Comparison of ENCODE assay signal across 7 mouse cellular contexts in the genomic region with DNA sequence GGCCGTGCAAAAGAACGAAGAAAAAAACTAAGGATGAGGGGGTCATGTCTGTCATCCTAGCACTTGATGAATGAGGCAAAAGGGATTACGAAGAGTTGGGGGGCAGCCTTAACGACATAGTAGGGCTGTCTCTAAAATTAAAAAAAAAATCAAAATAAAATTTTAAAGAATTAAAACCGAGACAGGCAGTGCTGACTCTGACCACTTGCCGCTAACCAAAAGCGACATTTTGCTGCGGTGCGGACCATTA. TPM values are rescaled to one million over a fixed set of nuclear protein-coding genes. Genes with fewer than 3 reads are reported as not detected.
DNase-seq lines count a peak whose midpoint lies in the region; ATAC-seq and TF ChIP-seq lines count a peak whose summit lies in the region.

No protein-coding gene starts in this region.

- peaks cover 14% of the 10 kb centered on the region for H3K4me1 ChIP-seq in neural tube, embryonic 11.5 days (ENCODE audit: control insufficient read depth, insufficient read depth, low read length)
- H3K4me1 ChIP-seq in forebrain, embryonic 14.5 days (ENCODE audit: control insufficient read depth, insufficient read depth, low read length) = peaks cover 14% of the 10 kb centered on the region
- H3K4me1 ChIP-seq in liver, embryonic 11.5 days (replicated peaks; ENCODE audit: control insufficient read depth, insufficient read depth, low read length) = peaks cover 33% of the 10 kb centered on the region
- H3K4me1 ChIP-seq in stomach, postnatal 0 days (replicated peaks; ENCODE audit: control insufficient read depth, insufficient read depth) = peaks cover 5% of the 10 kb centered on the region; the same call in 1 of the 2 replicates

- no peaks in the 10 kb centered on the region; the same call in 1 of the 2 replicates for H3K36me3 ChIP-seq in neural tube, embryonic 11.5 days (ENCODE audit: control insufficient read depth, insufficient read depth, low read length)
- H3K36me3 ChIP-seq in forebrain, embryonic 14.5 days (ENCODE audit: control insufficient read depth, insufficient read depth, low read length) = 0 out of 2 replicates have a peak, but pooled peaks cover 4% of the 10 kb centered on the region
- H3K36me3 ChIP-seq in liver, embryonic 11.5 days (ENCODE audit: control insufficient read depth, insufficient read depth, low read length) = 0 out of 2 replicates have a peak, but pooled peaks cover 2% of the 10 kb centered on the region
- H3K36me3 ChIP-seq in stomach, postnatal 0 days (ENCODE audit: control insufficient read depth, insufficient read depth, low read length) = no peaks in the 10 kb centered on the region; the same call in 1 of the 2 replicates

- ATAC-seq in neural tube, embryonic 11.5 days (ENCODE audit: insufficient read depth, low FRiP score, low TSS enrichment) = no peak; the same call in 1 of the 2 replicates
- ATAC-seq in forebrain, embryonic 14.5 days = no peak
- no peak for ATAC-seq in liver, embryonic 11.5 days (replicated peaks; ENCODE audit: low FRiP score)
- no peak for ATAC-seq in stomach, postnatal 0 days (ENCODE audit: low FRiP score, low TSS enrichment)

- peak overlapping the region; percentile 94 for H3K4me3 ChIP-seq in neural tube, embryonic 11.5 days (ENCODE audit: low read depth, low read length)
- peak overlapping the region; percentile 90 for H3K4me3 ChIP-seq in forebrain, embryonic 14.5 days (ENCODE audit: low read depth, low read length)
- peak overlapping the region; percentile 90 for H3K4me3 ChIP-seq in liver, embryonic 11.5 days (ENCODE audit: low read depth, low read length)
- peak overlapping the region; percentile 84 for H3K4me3 ChIP-seq in stomach, postnatal 0 days (ENCODE audit: low read depth, low read length)

- peak overlapping the region; percentile 70 for H3K4me2 ChIP-seq in neural tube, embryonic 11.5 days (ENCODE audit: low read depth)
- peak overlapping the region; percentile 99 for H3K4me2 ChIP-seq in forebrain, embryonic 14.5 days (ENCODE audit: low read length)
- peak overlapping the region; percentile 92 for H3K4me2 ChIP-seq in liver, embryonic 11.5 days
- H3K4me2 ChIP-seq in stomach, postnatal 0 days (replicated peaks; ENCODE audit: low read depth) = peak overlapping the region; percentile 61

- peak overlapping the region; percentile 35; the same call in 1 of the 2 replicates for H3K9ac ChIP-seq in neural tube, embryonic 11.5 days (ENCODE audit: low read length)
- H3K9ac ChIP-seq in forebrain, embryonic 14.5 days (ENCODE audit: low read length) = peak overlapping the region; percentile 60
- H3K9ac ChIP-seq in liver, embryonic 11.5 days (ENCODE audit: low read depth, low read length) = peak overlapping the region; percentile 69
- H3K9ac ChIP-seq in stomach, postnatal 0 days (ENCODE audit: low read length) = peak overlapping the region; percentile 59

- 4% methylated on average over 9 of the region's 9 CpGs for WGBS in neural tube, embryonic 11.5 days
- WGBS in forebrain, embryonic 14.5 days = 4% methylated on average over 9 of the region's 9 CpGs
- WGBS in liver, embryonic 11.5 days = 3% methylated on average over 9 of the region's 9 CpGs
- under 1% methylated on average over 9 of the region's 9 CpGs for WGBS in stomach, postnatal 0 days

- TF ChIP-seq EP300 in stomach, postnatal 0 days (optimal IDR thresholded peaks at IDR 0.05) = no peak

- TF ChIP-seq CTCF in stomach, postnatal 0 days (IDR thresholded peaks at IDR 0.05; ENCODE audit: low read depth) = no peak

- H3K27ac ChIP-seq in neural tube, embryonic 11.5 days (ENCODE audit: low read depth, low read length) = 0 out of 2 replicates have a peak overlapping the region, but pooled peaks have one; percentile 29
- peak overlapping the region; percentile 96 for H3K27ac ChIP-seq in forebrain, embryonic 14.5 days (ENCODE audit: low read depth, low read length)
- H3K27ac ChIP-seq in liver, embryonic 11.5 days (ENCODE audit: low read depth, low read length) = peak overlapping the region; percentile 91
- peak overlapping the region; percentile 88 for H3K27ac ChIP-seq in stomach, postnatal 0 days (replicated peaks)

- no peak for DNase-seq in neural tube, embryonic 11.5 days (ENCODE audit: low spot score)
- DNase-seq in neural tube, embryonic 10.5 days (ENCODE audit: extremely low spot score, low spot score) = no peak
- no peak for DNase-seq in forebrain, embryonic 14.5 days (ENCODE audit: low spot score)
- DNase-seq in liver, embryonic 11.5 days (ENCODE audit: low spot score) = no peak
- DNase-seq in stomach, postnatal 0 days (ENCODE audit: low spot score) = no peak
- DNase-seq in spleen, postnatal 10 days (ENCODE audit: low spot score in 2 of 2) = no peak
- DNase-seq in kidney, postnatal 36 days = no peak

- no peaks in the 10 kb centered on the region for H3K9me3 ChIP-seq in neural tube, embryonic 11.5 days (ENCODE audit: control insufficient read depth, low read length)
- no peaks in the 10 kb centered on the region for H3K9me3 ChIP-seq in forebrain, embryonic 14.5 days (replicated peaks; ENCODE audit: control insufficient read depth, low read length)
- no peaks in the 10 kb centered on the region for H3K9me3 ChIP-seq in liver, embryonic 11.5 days (ENCODE audit: control insufficient read depth, low read length)
- no peaks in the 10 kb centered on the region for H3K9me3 ChIP-seq in stomach, postnatal 0 days (ENCODE audit: control insufficient read depth, low read length)

- H3K27me3 ChIP-seq in neural tube, embryonic 11.5 days (ENCODE audit: control insufficient read depth, insufficient read depth, low read length) = no peaks in the 10 kb centered on the region
- no peaks in the 10 kb centered on the region for H3K27me3 ChIP-seq in forebrain, embryonic 14.5 days (replicated peaks; ENCODE audit: control insufficient read depth, insufficient read depth, low read length)
- H3K27me3 ChIP-seq in liver, embryonic 11.5 days (replicated peaks; ENCODE audit: control insufficient read depth, insufficient read depth, low read length) = no peaks in the 10 kb centered on the region
- no peaks in the 10 kb centered on the region for H3K27me3 ChIP-seq in stomach, postnatal 0 days (ENCODE audit: control insufficient read depth, insufficient read depth, low read length)

RNA-seq across cellular contexts. Expression of a gene that starts 1.0 kb away (rescaled TPM):
- polyA plus RNA-seq in neural tube, embryonic 11.5 days (2014; fragmentation: Nextera tagmentation; extraction: Ambion mirVana) = 117 TPM in 2 replicates
- 35.9 and 49.2 TPM in 2 replicates for polyA plus RNA-seq in forebrain, embryonic 14.5 days (2014; fragmentation: Nextera tagmentation; extraction: Ambion mirVana)
- polyA plus RNA-seq in liver, embryonic 11.5 days (2014; fragmentation: Nextera tagmentation; extraction: Ambion mirVana) = 92.3 and 96.1 TPM in 2 replicates
- polyA plus RNA-seq in stomach, postnatal 0 days (2015; fragmentation: Nextera tagmentation; extraction: Ambion mirVana) = 75.4 and 83.9 TPM in 2 replicates

RNA-seq across cellular contexts. Expression of a gene that starts 15.8 kb away (rescaled TPM):
- polyA plus RNA-seq in neural tube, embryonic 11.5 days (2014; fragmentation: Nextera tagmentation; extraction: Ambion mirVana) = 2.4 and 3.1 TPM in 2 replicates
- polyA plus RNA-seq in forebrain, embryonic 14.5 days (2014; fragmentation: Nextera tagmentation; extraction: Ambion mirVana) = 1.1 and 1.6 TPM in 2 replicates
- polyA plus RNA-seq in liver, embryonic 11.5 days (2014; fragmentation: Nextera tagmentation; extraction: Ambion mirVana) = 3.6 TPM in 2 replicates
- 1.4 and 1.7 TPM in 2 replicates for polyA plus RNA-seq in stomach, postnatal 0 days (2015; fragmentation: Nextera tagmentation; extraction: Ambion mirVana)

RNA-seq across cellular contexts. Expression of a gene that starts 18.9 kb away (rescaled TPM):
- polyA plus RNA-seq in neural tube, embryonic 11.5 days (2014; fragmentation: Nextera tagmentation; extraction: Ambion mirVana) = 8.0 and 10.9 TPM in 2 replicates
- 3.6 and 7.4 TPM in 2 replicates for polyA plus RNA-seq in forebrain, embryonic 14.5 days (2014; fragmentation: Nextera tagmentation; extraction: Ambion mirVana)
- polyA plus RNA-seq in liver, embryonic 11.5 days (2014; fragmentation: Nextera tagmentation; extraction: Ambion mirVana) = 9.7 TPM in 2 replicates
- 4.1 and 4.3 TPM in 2 replicates for polyA plus RNA-seq in stomach, postnatal 0 days (2015; fragmentation: Nextera tagmentation; extraction: Ambion mirVana)

RNA-seq across cellular contexts. Expression of a gene that starts 18.9 kb away (rescaled TPM):
- polyA plus RNA-seq in neural tube, embryonic 11.5 days (2014; fragmentation: Nextera tagmentation; extraction: Ambion mirVana) = 72.1 and 77.7 TPM in 2 replicates
- 57.7 and 61.9 TPM in 2 replicates for polyA plus RNA-seq in forebrain, embryonic 14.5 days (2014; fragmentation: Nextera tagmentation; extraction: Ambion mirVana)
- polyA plus RNA-seq in liver, embryonic 11.5 days (2014; fragmentation: Nextera tagmentation; extraction: Ambion mirVana) = 93.9 and 94.3 TPM in 2 replicates
- 67.8 and 77.3 TPM in 2 replicates for polyA plus RNA-seq in stomach, postnatal 0 days (2015; fragmentation: Nextera tagmentation; extraction: Ambion mirVana)

RNA-seq across cellular contexts. Expression of a gene that starts 31.5 kb away (rescaled TPM):
- polyA plus RNA-seq in neural tube, embryonic 11.5 days (2014; fragmentation: Nextera tagmentation; extraction: Ambion mirVana) = 119 and 120 TPM in 2 replicates
- polyA plus RNA-seq in forebrain, embryonic 14.5 days (2014; fragmentation: Nextera tagmentation; extraction: Ambion mirVana) = 118 and 126 TPM in 2 replicates
- 89.7 and 96.5 TPM in 2 replicates for polyA plus RNA-seq in liver, embryonic 11.5 days (2014; fragmentation: Nextera tagmentation; extraction: Ambion mirVana)
- 92.5 and 103 TPM in 2 replicates for polyA plus RNA-seq in stomach, postnatal 0 days (2015; fragmentation: Nextera tagmentation; extraction: Ambion mirVana)

Comparison
In these comparisons a context has a peak if more than half of its experiments do, and no peak if none do; other contexts are left out.
1. H3K27ac ChIP-seq: peak in every context shown above with its lines; median percentile 96 in forebrain, embryonic 14.5 days; 91 in liver, embryonic 11.5 days; 88 in stomach, postnatal 0 days; 29 in neural tube, embryonic 11.5 days.